In genomic region chr5:101822311-101822670, GRCm38 (mm10) we compare ENCODE assay signal across 9 mouse cellular contexts. TPM values are rescaled to one million over a fixed set of nuclear protein-coding genes. Genes with fewer than 3 reads are reported as not detected.
"Had no signal": no experiment of that assay in that cellular context is flagged by ENCODE, and none has a peak within 500 bp of the region (broad histone marks: within the 10 kb centered on the region; RNA-seq: fewer than 3 reads in every experiment).

No protein-coding gene starts in this region.

- H3K36me3 ChIP-seq: limb, embryonic 15.5 days; liver, embryonic 12.5 days; lung, embryonic 15.5 days; midbrain, embryonic 13.5 days; neural tube, embryonic 15.5 days had no signal

- H3K9me3 ChIP-seq: limb, embryonic 15.5 days; liver, embryonic 12.5 days; lung, embryonic 15.5 days; midbrain, embryonic 13.5 days; neural tube, embryonic 15.5 days had no signal

- H3K27ac ChIP-seq: limb, embryonic 15.5 days; liver, embryonic 12.5 days; lung, embryonic 15.5 days; midbrain, embryonic 13.5 days; neural tube, embryonic 15.5 days; stomach, postnatal 0 days had no signal

- ATAC-seq: liver, embryonic 12.5 days; midbrain, embryonic 13.5 days had no signal

- H3K4me3 ChIP-seq: limb, embryonic 15.5 days; liver, embryonic 12.5 days; lung, embryonic 15.5 days; midbrain, embryonic 13.5 days; myocyte; neural tube, embryonic 15.5 days had no signal

- H3K9ac ChIP-seq: limb, embryonic 15.5 days; liver, embryonic 12.5 days; lung, embryonic 15.5 days; midbrain, embryonic 13.5 days; neural tube, embryonic 15.5 days had no signal

- H3K27me3 ChIP-seq: neural tube, embryonic 15.5 days had no signal

- H3K4me2 ChIP-seq: limb, embryonic 15.5 days; liver, embryonic 12.5 days; lung, embryonic 15.5 days; midbrain, embryonic 13.5 days; neural tube, embryonic 15.5 days had no signal

- DNase-seq: right cerebral cortex, adult 18-20 months; right cerebral cortex, postnatal 25 days had no signal

RNA-seq across cellular contexts. Expression of gene Cds1, which starts 57.4 kb away (rescaled TPM):
- polyA plus RNA-seq: myocyte had no signal
